Mouse (Mus musculus): ENCODE measurements at regions not wholly inside any gene's neighbourhood (a gene's known extent, or its start where the extent isn't known, plus 50 kb on each side); places are given as distances from the start of the nearest gene placed in this dataset.

- no peak for TF ChIP-seq GATA4 (IDR thresholded peaks at IDR 0.05; ENCODE audit: insufficient replicate concordance, low read length)
Observed at GRCm38 (mm10) chr3:149736069-149736468, 745.7 kb upstream of the Adgrl2 start.

GRCm38 (mm10) chr3:149726212-149726611 is 735.9 kb upstream of the Adgrl2 start:
- no peak for TF ChIP-seq GATA4 (IDR thresholded peaks at IDR 0.05; ENCODE audit: insufficient replicate concordance, low read length)

GRCm38 (mm10) chr3:149724879-149725278 is 734.5 kb upstream of the Adgrl2 start:
- no peak for TF ChIP-seq GATA4 (IDR thresholded peaks at IDR 0.05; ENCODE audit: insufficient replicate concordance, low read length)

GRCm38 (mm10) chr3:149721832-149722231 is 731.5 kb upstream of the Adgrl2 start:
- 0 out of 2 replicates have a peak, but pooled peaks have one; percentile 18 for TF ChIP-seq GATA4 (IDR thresholded peaks at IDR 0.05; ENCODE audit: insufficient replicate concordance, low read length)

- no peak for TF ChIP-seq GATA4 (IDR thresholded peaks at IDR 0.05; ENCODE audit: insufficient replicate concordance, low read length)
Observed at GRCm38 (mm10) chr3:149720306-149720705, 730.0 kb upstream of the Adgrl2 start.

GRCm38 (mm10) chr3:149705724-149706123 is 715.4 kb upstream of the Adgrl2 start:
- TF ChIP-seq GATA4 (IDR thresholded peaks at IDR 0.05; ENCODE audit: insufficient replicate concordance, low read length): no peak

GRCm38 (mm10) chr3:149705322-149705721 is 715.0 kb upstream of the Adgrl2 start:
- TF ChIP-seq GATA4 (IDR thresholded peaks at IDR 0.05; ENCODE audit: insufficient replicate concordance, low read length): no peak

- no peak for TF ChIP-seq GATA4 (IDR thresholded peaks at IDR 0.05; ENCODE audit: insufficient replicate concordance, low read length)
Observed at GRCm38 (mm10) chr3:149704478-149704877, 714.1 kb upstream of the Adgrl2 start.

GRCm38 (mm10) chr3:149683561-149683960 is 693.2 kb upstream of the Adgrl2 start:
- TF ChIP-seq GATA4 (IDR thresholded peaks at IDR 0.05; ENCODE audit: insufficient replicate concordance, low read length): no peak

- no peak for TF ChIP-seq GATA4 (IDR thresholded peaks at IDR 0.05; ENCODE audit: insufficient replicate concordance, low read length)
Observed at GRCm38 (mm10) chr3:149682246-149682645, 691.9 kb upstream of the Adgrl2 start.

- TF ChIP-seq GATA4 (IDR thresholded peaks at IDR 0.05; ENCODE audit: insufficient replicate concordance, low read length): no peak
Observed at GRCm38 (mm10) chr3:149673926-149674325, 683.6 kb upstream of the Adgrl2 start.

GRCm38 (mm10) chr3:149664624-149665023 is 674.3 kb upstream of the Adgrl2 start:
- TF ChIP-seq GATA4 (IDR thresholded peaks at IDR 0.05; ENCODE audit: insufficient replicate concordance, low read length): no peak

- no peak for TF ChIP-seq GATA4 (IDR thresholded peaks at IDR 0.05; ENCODE audit: insufficient replicate concordance, low read length)
Observed at GRCm38 (mm10) chr3:149638324-149638723, 648.0 kb upstream of the Adgrl2 start.

- TF ChIP-seq GATA4 (IDR thresholded peaks at IDR 0.05; ENCODE audit: insufficient replicate concordance, low read length): no peak
Observed at GRCm38 (mm10) chr3:149626186-149626585, 635.8 kb upstream of the Adgrl2 start.

GRCm38 (mm10) chr3:149625497-149625896 is 635.1 kb upstream of the Adgrl2 start:
- TF ChIP-seq GATA4 (IDR thresholded peaks at IDR 0.05; ENCODE audit: insufficient replicate concordance, low read length): no peak

GRCm38 (mm10) chr3:149625066-149625465 is 634.7 kb upstream of the Adgrl2 start:
- TF ChIP-seq GATA4 (IDR thresholded peaks at IDR 0.05; ENCODE audit: insufficient replicate concordance, low read length): no peak

GRCm38 (mm10) chr3:149623851-149624532 is 633.6 kb upstream of the Adgrl2 start:
- TF ChIP-seq GATA4 (IDR thresholded peaks at IDR 0.05; ENCODE audit: insufficient replicate concordance, low read length): no peak
